Mouse (Mus musculus) G1E (cell line): ENCODE results near the gene Gm3285.

ENCODE experiments used
- CTCF ChIP-seq: IDR thresholded peaks from 2 replicates; pipeline ENCODE4 v1.5.1; 2012; ENCODE audit warnings: low read depth, low read length, inconsistent platforms, mixed read lengths
- TAL1 ChIP-seq: conservative IDR thresholded peaks from 2 replicates; pipeline ENCODE4 v1.6.1; 2012; ENCODE audit warnings: low read depth, low read length, inconsistent platforms, mixed read lengths

DNA sequence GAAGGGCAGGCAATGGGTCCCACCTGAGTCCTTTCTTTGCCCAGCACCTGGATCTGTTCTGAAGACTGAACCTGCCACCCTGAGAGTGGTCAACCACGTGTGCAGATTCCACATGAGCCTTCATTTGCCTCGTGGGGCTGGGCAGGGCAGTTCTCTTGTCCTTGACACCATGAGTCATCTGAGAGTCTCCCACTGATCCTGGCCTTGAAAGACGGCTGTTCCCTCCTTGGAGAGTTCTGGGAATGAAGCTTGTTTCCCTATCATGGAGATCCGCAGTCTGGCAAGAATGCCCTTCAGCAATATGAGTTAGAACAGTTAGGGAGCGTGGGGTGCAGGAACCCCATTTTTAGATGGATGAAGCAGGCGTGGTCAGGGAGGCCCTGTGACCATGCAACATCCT lies 22.8 kb upstream of the Gm3285 start:
- TF ChIP-seq CTCF (no peak), TAL1 (no peak)
